Mouse (Mus musculus): ENCODE data around the gene Plekhg2.

Gene Plekhg2

GRCm38 (mm10) chr7:28382981-28383396 lies 10.6 kb upstream of the Plekhg2 start:
- DNase-seq (ENCODE audit: low spot score): no peak

GRCm38 (mm10) chr7:28382347-28382951 lies 10.1 kb upstream of the Plekhg2 start:
- DNase-seq (ENCODE audit: low spot score): no peak

DNA sequence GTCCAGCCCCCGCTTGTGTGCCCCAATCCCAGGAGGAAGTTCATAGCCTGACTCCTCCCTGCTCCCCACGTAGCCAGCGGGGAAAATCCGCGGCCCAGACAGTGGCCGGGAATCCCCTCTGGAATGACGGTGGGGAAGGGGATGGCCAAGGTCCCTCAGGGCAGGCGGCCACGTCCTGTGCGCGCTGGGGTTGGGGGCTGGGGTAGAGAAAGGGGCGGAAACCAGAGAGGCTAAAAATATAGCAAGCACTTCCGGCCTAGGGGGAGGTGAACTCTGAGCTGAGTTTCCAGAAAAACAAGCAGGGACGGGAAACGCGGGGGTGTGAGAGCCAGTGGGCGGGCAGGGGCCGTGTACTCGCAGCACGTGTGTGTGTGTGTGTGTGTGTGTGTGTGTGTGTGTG lies 9.5 kb upstream of the Plekhg2 start:
- DNase-seq (ENCODE audit: low spot score): peak; percentile 79

GRCm38 (mm10) chr7:28381017-28381790 lies 8.8 kb upstream of the Plekhg2 start:
- DNase-seq (ENCODE audit: low spot score): peak; percentile 78

DNA sequence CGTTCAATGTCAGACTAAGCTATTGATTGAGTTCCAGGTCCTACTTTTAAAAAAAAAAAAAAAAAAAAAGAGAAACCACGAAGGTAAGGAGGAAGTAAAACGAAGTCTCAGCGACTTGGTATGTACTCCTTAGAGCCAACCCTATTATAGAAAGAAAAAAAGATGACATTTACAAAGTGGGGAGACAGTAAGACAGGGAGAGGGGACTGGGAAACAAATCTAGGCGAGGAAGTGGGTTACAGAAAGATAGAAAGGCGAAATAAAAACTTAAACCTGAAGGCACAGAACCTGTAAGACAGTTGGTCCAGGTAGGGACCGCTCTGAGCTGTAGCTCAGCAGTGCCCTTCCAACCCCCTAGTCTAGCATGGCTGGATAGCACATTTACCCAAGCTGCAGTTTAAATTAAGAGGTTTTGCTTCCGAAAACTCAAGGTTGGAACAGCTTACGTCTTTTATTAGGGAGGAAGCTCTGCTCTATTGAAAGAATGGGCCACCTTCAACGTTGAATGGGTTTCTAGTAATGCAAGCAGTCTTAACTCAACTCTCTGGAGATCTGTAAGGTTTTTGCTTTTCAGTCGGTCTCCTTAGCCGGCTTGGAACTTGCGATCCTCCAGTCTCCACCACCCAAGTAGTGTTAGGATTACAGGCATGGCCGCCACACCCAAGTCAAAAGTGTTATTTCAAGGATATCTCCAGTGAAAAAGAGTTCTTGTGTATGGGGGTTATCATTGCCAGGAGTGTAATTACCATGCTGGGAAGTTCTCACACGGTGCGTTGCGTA lies 8.0 kb upstream of the Plekhg2 start, which contains the start of gene Zfp36:
Gene Zfp36 (minus strand): TSS at position 17 of the 780 bp plus-strand sequence.
- no peak for DNase-seq (ENCODE audit: low spot score)

DNA sequence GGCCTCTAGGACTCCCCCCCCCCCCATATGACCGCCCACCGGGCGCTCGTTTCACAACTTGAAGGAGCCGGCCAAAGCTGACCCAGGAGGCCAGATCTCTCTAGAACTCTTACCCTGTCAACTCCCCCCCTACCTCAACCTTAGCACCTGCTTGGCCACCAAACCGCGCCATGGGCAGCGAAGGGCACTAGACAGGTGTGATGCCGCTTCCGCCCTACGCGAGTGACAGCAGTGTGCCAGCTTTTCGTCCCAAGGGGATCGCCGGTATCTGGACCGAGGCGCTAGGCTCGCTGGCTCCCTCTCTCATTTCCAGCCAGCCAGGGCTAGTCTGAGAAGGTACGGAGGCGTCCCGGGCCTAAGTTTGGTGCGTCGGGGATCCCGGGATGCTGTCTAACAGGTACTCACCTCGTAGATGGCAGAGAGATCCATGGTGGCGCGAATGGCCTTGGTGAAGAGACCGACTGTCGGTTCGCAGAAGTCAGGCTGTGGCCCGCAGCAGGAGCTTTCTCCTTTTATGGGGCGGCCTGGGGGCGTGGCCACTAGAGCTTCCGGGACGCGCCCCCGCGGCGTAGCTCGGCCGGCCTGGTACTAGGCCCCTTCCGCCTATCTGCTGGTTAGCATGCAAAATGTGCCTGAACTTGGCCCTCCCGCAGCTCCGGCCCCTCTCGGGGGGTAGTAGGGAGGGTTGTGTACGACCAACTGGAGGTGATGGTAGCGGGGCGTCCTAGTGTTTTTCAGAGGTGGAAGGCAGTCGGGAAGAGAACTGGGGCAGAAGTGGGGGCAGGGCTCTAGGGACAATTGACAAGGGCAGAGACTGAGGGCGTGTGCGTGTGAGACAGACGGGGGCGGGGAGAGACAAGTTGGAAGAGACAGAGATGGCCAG lies 6.6 kb upstream of the Plekhg2 start:
- peak; percentile 94 for DNase-seq (ENCODE audit: low spot score)

GRCm38 (mm10) chr7:28378066-28378690 lies 5.8 kb upstream of the Plekhg2 start:
- DNase-seq (ENCODE audit: low spot score): peak; percentile 52

GRCm38 (mm10) chr7:28377190-28378065 lies 5.0 kb upstream of the Plekhg2 start:
- no peak for DNase-seq (ENCODE audit: low spot score)

- peak; percentile 72 for DNase-seq (ENCODE audit: low spot score)
Measured at GRCm38 (mm10) chr7:28376011-28376771, 3.8 kb upstream of the Plekhg2 start.

DNA sequence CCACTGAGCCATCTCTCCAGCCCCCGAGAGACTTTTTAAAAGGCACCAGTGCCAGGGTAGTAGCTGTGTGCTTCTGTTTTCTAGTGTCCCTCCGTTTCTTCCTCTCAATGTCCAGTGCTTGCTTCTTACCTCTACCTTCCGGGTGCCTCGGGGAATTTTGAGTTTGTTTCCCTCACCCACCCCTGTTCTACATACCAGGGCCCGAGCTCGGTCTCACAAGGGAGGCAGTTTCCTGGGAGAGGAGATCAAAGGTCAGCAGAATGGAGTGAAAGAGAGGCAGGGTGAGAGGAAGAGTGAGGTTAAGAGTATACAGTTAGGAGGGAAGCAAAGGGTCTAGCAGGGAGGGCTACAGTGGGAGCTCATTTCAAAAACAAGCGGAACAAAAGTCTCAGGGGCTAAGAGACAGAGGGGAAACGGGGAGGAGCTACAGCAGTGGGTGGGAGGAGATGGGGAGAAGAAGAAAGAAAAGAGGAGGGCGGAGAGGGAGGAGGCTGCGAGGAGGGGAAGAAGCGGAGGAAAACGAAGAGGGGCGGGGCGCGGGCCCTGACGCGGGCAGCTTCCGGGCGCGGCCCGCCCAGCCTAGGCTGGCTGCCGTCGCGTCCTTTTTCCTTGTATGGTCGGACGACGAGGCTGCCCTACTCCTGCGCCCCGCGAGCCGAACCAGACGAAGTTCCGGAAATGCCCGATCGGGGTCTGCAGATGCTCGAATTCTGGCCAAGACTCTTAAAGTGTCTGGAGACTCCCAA lies 3.0 kb upstream of the Plekhg2 start:
- DNase-seq (ENCODE audit: low spot score): peak; percentile 91

DNA sequence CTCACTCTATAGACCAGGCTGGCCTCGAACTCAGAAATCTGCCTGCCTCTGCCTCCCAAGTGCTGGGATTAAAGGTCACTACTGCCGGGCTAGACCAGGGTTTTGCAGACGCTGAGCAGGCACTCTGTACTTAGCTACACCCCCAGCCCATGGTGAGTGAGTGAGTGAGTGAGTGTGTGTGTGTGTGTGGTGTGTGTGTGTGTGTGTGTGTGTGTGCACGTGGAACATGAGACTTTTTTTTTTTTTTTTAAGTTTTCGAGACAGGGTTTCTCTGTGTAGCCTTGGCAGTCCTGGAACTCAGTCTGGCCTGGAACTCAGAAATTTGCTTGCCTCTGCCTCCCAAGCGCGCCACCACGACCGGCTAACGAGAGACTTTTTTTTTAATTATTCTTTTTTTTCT lies 2.2 kb upstream of the Plekhg2 start:
- DNase-seq (ENCODE audit: low spot score): no peak

- no peak for DNase-seq (ENCODE audit: low spot score)
Measured at GRCm38 (mm10) chr7:28373891-28374495, 1.6 kb upstream of the Plekhg2 start.

GRCm38 (mm10) chr7:28373131-28373581 lies 757 bp upstream of the Plekhg2 start:
- no peak for DNase-seq (ENCODE audit: low spot score)

DNA sequence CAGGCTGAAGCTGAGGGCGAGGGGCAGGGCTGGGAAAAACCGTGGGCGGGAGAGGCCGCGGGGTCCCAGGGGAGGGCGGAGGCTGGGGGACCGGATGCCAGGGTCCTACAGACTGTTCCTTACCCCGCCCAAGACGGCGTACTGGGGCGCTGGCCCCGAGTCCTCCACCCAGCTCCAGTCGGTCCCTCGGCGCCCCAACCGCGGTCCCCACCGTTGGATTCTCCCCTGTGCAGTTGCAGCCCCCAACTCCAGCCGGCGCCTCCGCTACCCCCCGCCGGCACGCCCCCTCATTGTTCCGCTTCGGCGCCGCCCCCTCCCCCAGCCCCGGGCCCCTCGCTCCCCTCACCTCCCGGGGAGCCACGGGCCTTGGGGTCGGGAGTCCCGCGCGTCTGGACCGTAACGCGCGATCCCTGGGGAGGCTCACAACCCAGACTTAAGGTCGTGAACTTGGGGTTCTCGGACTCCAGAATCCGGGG lies 847 bp downstream of the Plekhg2 start:
- DNase-seq (ENCODE audit: low spot score): peak; percentile 68

DNA sequence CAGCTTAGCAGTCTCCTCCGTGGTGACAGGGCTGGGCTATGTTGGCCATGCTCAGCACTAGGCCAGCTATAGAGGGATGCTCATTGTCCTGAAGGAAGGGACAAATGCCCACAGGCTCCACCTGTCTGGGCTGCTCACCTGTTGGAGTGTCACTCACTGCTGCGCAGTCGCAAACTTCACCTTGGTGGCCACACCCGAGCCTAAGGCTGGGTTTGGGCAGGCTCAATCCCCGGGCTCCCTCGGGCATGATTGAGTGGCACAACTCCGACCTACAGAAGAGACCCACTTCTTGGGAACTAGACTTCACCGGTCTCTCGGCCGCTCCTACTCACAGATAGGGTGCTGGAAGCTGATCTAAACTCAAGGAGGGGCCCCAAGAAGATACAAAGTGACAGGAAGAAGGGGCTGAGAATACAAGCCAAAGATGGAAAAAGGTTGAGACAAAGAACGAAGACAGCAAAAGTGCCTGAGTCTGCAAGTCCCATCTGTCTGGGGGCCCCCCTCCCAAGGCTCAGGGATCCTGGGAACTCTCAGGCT lies 1.4 kb downstream of the Plekhg2 start:
- peak; percentile 34 for DNase-seq (ENCODE audit: low spot score)

- no peak for DNase-seq (ENCODE audit: low spot score)
Measured at GRCm38 (mm10) chr7:28370051-28370450, 2.3 kb downstream of the Plekhg2 start.

DNA sequence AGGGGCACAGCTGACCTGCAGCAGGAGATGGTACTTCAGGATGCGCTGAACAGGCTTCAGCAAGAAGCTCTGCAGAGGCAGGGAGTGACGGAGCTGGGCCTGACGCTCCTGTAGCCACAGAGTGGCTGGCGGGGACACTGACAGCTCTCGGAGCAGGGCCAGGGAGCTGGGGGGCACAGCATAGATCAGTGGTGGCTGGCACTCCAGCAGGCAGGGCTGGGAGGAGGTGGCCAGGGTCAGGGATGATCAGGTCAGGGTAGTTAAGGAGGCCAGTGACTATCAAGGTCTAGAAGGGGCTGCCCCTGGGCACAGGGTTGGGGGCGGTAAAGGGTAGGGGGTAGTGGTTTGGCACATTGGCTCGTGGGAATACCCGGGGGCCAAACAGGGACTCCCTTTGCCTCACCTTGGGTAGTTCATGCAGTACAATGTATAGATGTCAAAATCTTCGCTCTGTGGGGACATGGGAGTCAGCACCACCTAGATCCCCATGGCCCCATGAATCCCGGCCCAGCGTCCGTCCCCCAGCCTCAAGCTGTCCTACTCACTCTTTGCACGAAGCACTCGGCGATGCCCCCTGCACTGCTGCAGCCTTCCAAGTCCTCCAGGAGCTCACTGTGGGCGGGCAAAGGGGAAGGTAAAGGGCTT lies 4.0 kb downstream of the Plekhg2 start:
- DNase-seq (ENCODE audit: low spot score): no peak
